Mouse (Mus musculus): ENCODE data around the gene Gm20716. TPM values are rescaled to one million over a fixed set of nuclear protein-coding genes. Genes with fewer than 3 reads are reported as not detected.

The Gm20716 gene
- total and polyA plus RNA-seq, 2 experiments from 2014 or later, result 9.2 to 14.2 TPM

GRCm38 (mm10) chr2:168168892-168169799, 61.0 kb downstream of the Gm20716 start:
- DNase-seq (ENCODE audit: low spot score) (no peak), ATAC-seq (ENCODE audit: insufficient read depth, low read depth) (no peak)
- H3K4me3 ChIP-seq (ENCODE audit: low read depth, low read length), result peak overlapping the region; percentile 44
- 57% methylated on average over 9 of the region's 9 CpGs for WGBS
- peak overlapping the region; percentile 42; the same call in 1 of the 2 replicates for H3K9ac ChIP-seq (replicated peaks; ENCODE audit: low read depth, low read length)
- peak overlapping the region; percentile 65 for H3K4me2 ChIP-seq (ENCODE audit: low read depth, low read length)
- H3K4me1 ChIP-seq (ENCODE audit: control insufficient read depth, insufficient read depth), result peaks cover 19% of the 10 kb centered on the region
- TF ChIP-seq CTCF (IDR thresholded peaks at IDR 0.05; ENCODE audit: low read depth) (no peak), EP300 (IDR thresholded peaks at IDR 0.05; ENCODE audit: low read depth) (no peak)
- H3K27me3 ChIP-seq (ENCODE audit: control insufficient read depth, insufficient read depth, low read length), result no peaks in the 10 kb centered on the region
- no peaks in the 10 kb centered on the region for H3K36me3 ChIP-seq (replicated peaks; ENCODE audit: control insufficient read depth, insufficient read depth, low read length)
- H3K9me3 ChIP-seq (replicated peaks; ENCODE audit: control insufficient read depth, low read length), result no peaks in the 10 kb centered on the region
- peak overlapping the region; percentile 75 for H3K27ac ChIP-seq (ENCODE audit: low read depth)

- TF ChIP-seq CTCF (IDR thresholded peaks at IDR 0.05; ENCODE audit: low read depth) (no peak), EP300 (IDR thresholded peaks at IDR 0.05; ENCODE audit: low read depth) (no peak)
- H3K27ac ChIP-seq (ENCODE audit: low read depth), result no peak overlapping the region
- H3K9ac ChIP-seq (replicated peaks; ENCODE audit: low read depth, low read length), result no peak overlapping the region
- no peaks in the 10 kb centered on the region for H3K27me3 ChIP-seq (ENCODE audit: control insufficient read depth, insufficient read depth, low read length)
- WGBS, result 33% methylated on average over 3 of the region's 3 CpGs
- ATAC-seq (ENCODE audit: insufficient read depth, low read depth) (no peak), DNase-seq (ENCODE audit: low spot score) (no peak)
- no peak overlapping the region for H3K4me2 ChIP-seq (ENCODE audit: low read depth, low read length)
- no peaks in the 10 kb centered on the region for H3K36me3 ChIP-seq (replicated peaks; ENCODE audit: control insufficient read depth, insufficient read depth, low read length)
- no peaks in the 10 kb centered on the region for H3K9me3 ChIP-seq (replicated peaks; ENCODE audit: control insufficient read depth, low read length)
- peaks cover 19% of the 10 kb centered on the region for H3K4me1 ChIP-seq (ENCODE audit: control insufficient read depth, insufficient read depth)
- no peak overlapping the region for H3K4me3 ChIP-seq (ENCODE audit: low read depth, low read length)
Observed at GRCm38 (mm10) chr2:168167781-168168180, 62.4 kb downstream of the Gm20716 start.

GRCm38 (mm10) chr2:168166750-168167460, 63.3 kb downstream of the Gm20716 start:
- TF ChIP-seq EP300 (IDR thresholded peaks at IDR 0.05; ENCODE audit: low read depth), result no peak
- TF ChIP-seq CTCF (IDR thresholded peaks at IDR 0.05; ENCODE audit: low read depth), result no peak
- no peak overlapping the region for H3K4me2 ChIP-seq (ENCODE audit: low read depth, low read length)
- H3K9ac ChIP-seq (replicated peaks; ENCODE audit: low read depth, low read length), result no peak overlapping the region
- H3K27ac ChIP-seq (ENCODE audit: low read depth), result no peak overlapping the region
- no peak overlapping the region for H3K4me3 ChIP-seq (ENCODE audit: low read depth, low read length)
- H3K4me1 ChIP-seq (ENCODE audit: control insufficient read depth, insufficient read depth), result peaks cover 19% of the 10 kb centered on the region
- H3K27me3 ChIP-seq (ENCODE audit: control insufficient read depth, insufficient read depth, low read length), result no peaks in the 10 kb centered on the region
- no peaks in the 10 kb centered on the region for H3K9me3 ChIP-seq (replicated peaks; ENCODE audit: control insufficient read depth, low read length)
- DNase-seq (ENCODE audit: low spot score), result no peak
- WGBS, result 50% methylated on average over 21 of the region's 21 CpGs
- no peak for ATAC-seq (ENCODE audit: insufficient read depth, low read depth)
- H3K36me3 ChIP-seq (replicated peaks; ENCODE audit: control insufficient read depth, insufficient read depth, low read length), result no peaks in the 10 kb centered on the region

- DNase-seq (ENCODE audit: low spot score) (no peak), ATAC-seq (ENCODE audit: insufficient read depth, low read depth) (0 out of 2 replicates have a peak, but pooled peaks have one; percentile 9)
- Histone ChIP-seq H3K4me3 (ENCODE audit: low read depth, low read length) (peak overlapping the region; percentile 34), H3K27ac (ENCODE audit: low read depth) (peak overlapping the region; percentile 69; the same call in 1 of the 2 replicates), H3K4me1 (ENCODE audit: control insufficient read depth, insufficient read depth) (no peaks in the 10 kb centered on the region), H3K9me3 (replicated peaks; ENCODE audit: control insufficient read depth, low read length) (no peaks in the 10 kb centered on the region), H3K36me3 (replicated peaks; ENCODE audit: control insufficient read depth, insufficient read depth, low read length) (no peaks in the 10 kb centered on the region), H3K4me2 (ENCODE audit: low read depth, low read length) (peak overlapping the region; percentile 61), H3K9ac (replicated peaks; ENCODE audit: low read depth, low read length) (peak overlapping the region; percentile 57), H3K27me3 (ENCODE audit: control insufficient read depth, insufficient read depth, low read length) (no peaks in the 10 kb centered on the region)
- WGBS, result 8% methylated on average over 14 of the region's 14 CpGs
- TF ChIP-seq CTCF (IDR thresholded peaks at IDR 0.05; ENCODE audit: low read depth) (no peak), EP300 (IDR thresholded peaks at IDR 0.05; ENCODE audit: low read depth) (no peak)
Observed at GRCm38 (mm10) chr2:168161978-168162377, 68.2 kb downstream of the Gm20716 start.

- peak overlapping the region; percentile 34 for H3K4me3 ChIP-seq (ENCODE audit: low read depth, low read length)
- no peak for TF ChIP-seq EP300 (IDR thresholded peaks at IDR 0.05; ENCODE audit: low read depth)
- TF ChIP-seq CTCF (IDR thresholded peaks at IDR 0.05; ENCODE audit: low read depth), result no peak
- no peaks in the 10 kb centered on the region for H3K4me1 ChIP-seq (ENCODE audit: control insufficient read depth, insufficient read depth)
- no peaks in the 10 kb centered on the region for H3K27me3 ChIP-seq (ENCODE audit: control insufficient read depth, insufficient read depth, low read length)
- DNase-seq (ENCODE audit: low spot score), result peak; percentile 41
- H3K27ac ChIP-seq (ENCODE audit: low read depth), result peak overlapping the region; percentile 69
- H3K9me3 ChIP-seq (replicated peaks; ENCODE audit: control insufficient read depth, low read length), result no peaks in the 10 kb centered on the region
- 1% methylated on average over 11 of the region's 11 CpGs for WGBS
- peak; percentile 47 for ATAC-seq (ENCODE audit: insufficient read depth, low read depth)
- no peaks in the 10 kb centered on the region for H3K36me3 ChIP-seq (replicated peaks; ENCODE audit: control insufficient read depth, insufficient read depth, low read length)
- H3K9ac ChIP-seq (replicated peaks; ENCODE audit: low read depth, low read length), result peak overlapping the region; percentile 57
- H3K4me2 ChIP-seq (ENCODE audit: low read depth, low read length), result peak overlapping the region; percentile 61
Observed at GRCm38 (mm10) chr2:168161514-168161971, 68.6 kb downstream of the Gm20716 start.
